Mouse (Mus musculus) kidney, postnatal 14 days (tissue): ENCODE measurements around the gene Olfr560.

Source experiments
- DNase-seq: peaks from one replicate; pipeline ENCODE4 v3.0.0; 2022; ENCODE audit warnings: mixed read lengths

Gene Olfr560

DNA sequence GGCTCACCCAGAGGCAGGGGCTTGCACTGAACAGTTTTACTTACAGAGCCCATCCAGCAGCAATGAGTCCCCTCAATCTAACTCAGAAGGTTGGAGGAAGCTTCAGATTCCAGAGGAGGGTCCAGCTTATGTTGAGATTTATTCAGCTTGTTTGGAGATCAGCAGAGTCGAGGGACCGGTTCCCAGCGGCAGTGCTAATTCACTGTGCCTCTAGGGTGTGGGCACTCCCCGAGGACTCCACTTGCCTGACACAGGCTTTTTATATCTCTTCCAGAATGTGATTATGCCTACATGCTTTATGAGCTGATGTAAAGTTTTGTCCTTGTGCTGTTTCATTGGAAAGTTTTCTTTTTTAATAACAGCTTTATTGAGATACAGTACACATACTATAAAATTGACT, at the start of gene Olfr560, which contains the start of gene Olfr78:
TSS of gene Olfr560 (minus strand) at position 101 of the 400 bp plus-strand sequence.
TSS of gene Olfr78 (minus strand) at position 206 of the 400 bp plus-strand sequence.
- no peak for DNase-seq

GRCm38 (mm10) chr7:102803180-102803579, 44.0 kb upstream of the Olfr560 start, which contains the start of gene Olfr564:
Gene Olfr564, plus strand, starts transcription at chr7:102803480.
- DNase-seq: no peak

GRCm38 (mm10) chr7:102770921-102771320, 11.8 kb upstream of the Olfr560 start, which contains the start of gene Olfr561:
Gene Olfr561, plus strand, starts transcription at chr7:102771221.
- DNase-seq: no peak

- DNase-seq: no peak
Observed at GRCm38 (mm10) chr7:102752086-102752485, 7.1 kb downstream of the Olfr560 start.

DNA sequence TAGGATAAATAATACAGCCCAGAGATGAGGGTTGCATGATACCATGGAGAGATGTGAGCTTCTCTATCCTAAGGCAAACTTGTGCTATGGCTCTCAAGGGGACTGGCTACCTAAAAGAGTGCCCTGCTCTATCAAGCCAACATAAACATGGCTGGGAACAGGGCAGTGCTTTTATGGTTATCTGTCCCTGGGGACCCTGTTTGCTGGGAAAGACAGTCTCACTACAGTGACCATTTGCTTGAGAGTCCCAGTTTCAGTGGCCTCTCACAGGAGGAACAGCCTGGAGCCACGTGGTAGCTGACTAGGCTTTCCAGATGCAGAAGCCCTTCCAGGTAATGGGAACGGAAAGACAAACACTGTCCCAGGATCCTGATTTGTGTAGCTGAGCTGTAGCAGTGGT, 21.5 kb downstream of the Olfr560 start:
- no peak for DNase-seq

DNA sequence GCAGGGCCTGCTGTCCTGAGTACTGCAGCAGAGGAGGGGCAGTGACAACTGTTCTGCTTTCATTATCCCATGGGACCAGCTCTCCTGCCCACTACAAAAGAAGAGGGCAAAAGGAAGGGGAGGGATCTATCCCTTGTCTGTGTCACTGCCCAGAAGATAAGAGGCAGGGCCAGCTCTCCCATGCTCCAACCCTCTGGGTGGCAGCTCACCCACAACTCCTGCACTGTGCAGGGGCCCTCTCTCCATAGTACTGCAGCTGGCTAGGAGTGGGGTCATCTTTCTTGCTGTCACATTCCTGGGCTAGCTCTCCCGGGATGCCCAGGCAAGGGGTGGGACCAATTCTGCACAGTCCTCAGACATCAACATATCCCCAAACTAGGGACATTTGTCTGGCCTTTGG, 25.4 kb downstream of the Olfr560 start:
- no peak for DNase-seq

DNA sequence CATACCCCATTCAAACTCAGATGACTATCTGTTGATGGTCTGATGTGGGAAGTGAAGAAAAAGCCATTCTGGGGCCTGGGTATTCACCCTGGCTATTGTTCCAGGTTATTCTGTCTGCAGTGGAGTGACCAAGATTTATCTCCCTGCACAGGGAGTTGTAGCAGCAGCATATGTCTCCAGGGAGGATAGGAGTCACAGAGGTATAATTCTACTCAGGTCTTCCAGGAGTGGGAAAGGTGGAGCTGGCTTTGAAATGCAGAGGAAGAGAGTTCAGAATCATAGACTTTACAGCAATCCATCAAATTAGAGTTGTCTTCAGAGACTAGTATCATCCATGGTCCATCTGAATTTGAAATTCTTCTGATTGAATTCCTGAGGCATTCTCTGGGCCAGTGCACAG, 31.8 kb downstream of the Olfr560 start, which contains the start of gene Olfr559:
TSS of gene Olfr559 (minus strand) at position 101 of the 400 bp plus-strand sequence.
- DNase-seq: no peak

- no peak for DNase-seq
Observed at GRCm38 (mm10) chr7:102718970-102719369, 40.2 kb downstream of the Olfr560 start, which contains the start of gene Olfr33. Gene Olfr33, minus strand, starts transcription at chr7:102719070.

GRCm38 (mm10) chr7:102701915-102702314, 57.3 kb downstream of the Olfr560 start, which contains the start of gene Olfr558:
Gene Olfr558, plus strand, starts transcription at chr7:102702215.
- DNase-seq: no peak
